ENCODE assay signal across 10 mouse cellular contexts in genomic region chr7:37213751-37214181, GRCm38 (mm10).
DNase-seq lines count a peak whose midpoint lies in the region; ATAC-seq and TF ChIP-seq lines count a peak whose summit lies in the region.
"Had no signal": no experiment of that assay in that cellular context is flagged by ENCODE, and none has a peak within 500 bp of the region (broad histone marks: within the 10 kb centered on the region; RNA-seq: fewer than 3 reads in every experiment).

No protein-coding gene starts in this region.

- no peaks in the 10 kb centered on the region for H3K27me3 ChIP-seq in heart, postnatal 0 days (ENCODE audit: control insufficient read depth, insufficient read depth, low read length)
- no peaks in the 10 kb centered on the region for H3K27me3 ChIP-seq in embryonic facial prominence, embryonic 15.5 days
- H3K27me3 ChIP-seq in liver, postnatal 0 days (ENCODE audit: insufficient read depth, low read length) = no peaks in the 10 kb centered on the region

- no peaks in the 10 kb centered on the region for H3K36me3 ChIP-seq in heart, postnatal 0 days (replicated peaks; ENCODE audit: control insufficient read depth, insufficient read depth, low read length)
- H3K36me3 ChIP-seq in embryonic facial prominence, embryonic 15.5 days = no peaks in the 10 kb centered on the region
- no peaks in the 10 kb centered on the region for H3K36me3 ChIP-seq in liver, postnatal 0 days (replicated peaks; ENCODE audit: insufficient read depth, low read length)

- no peak for ATAC-seq in heart, postnatal 0 days (ENCODE audit: insufficient read depth, low read depth)
- ATAC-seq in embryonic facial prominence, embryonic 15.5 days (ENCODE audit: insufficient number of reproducible peaks, low FRiP score, low TSS enrichment, low read depth) = no peak
- peak; percentile 92 for ATAC-seq in liver, postnatal 0 days
- no peak for ATAC-seq in inflammation-experienced regulatory T-cells, adult 6 months

- H3K4me2 ChIP-seq in heart, postnatal 0 days (ENCODE audit: low read depth, low read length) = peak overlapping the region; percentile 22; the same call in 1 of the 2 replicates
- H3K4me2 ChIP-seq in embryonic facial prominence, embryonic 15.5 days (replicated peaks) = peak overlapping the region; percentile 24; the same call in 1 of the 2 replicates
- H3K4me2 ChIP-seq in liver, postnatal 0 days (ENCODE audit: low read depth, low read length) = no peak overlapping the region; the same call in 1 of the 2 replicates

- no peak overlapping the region for H3K9ac ChIP-seq in heart, postnatal 0 days (replicated peaks; ENCODE audit: low read depth, low read length)
- H3K9ac ChIP-seq in embryonic facial prominence, embryonic 15.5 days = no peak overlapping the region
- H3K9ac ChIP-seq in liver, postnatal 0 days (replicated peaks) = no peak overlapping the region

- no peaks in the 10 kb centered on the region for H3K4me1 ChIP-seq in heart, postnatal 0 days (ENCODE audit: control insufficient read depth, insufficient read depth)
- H3K4me1 ChIP-seq in embryonic facial prominence, embryonic 15.5 days = peaks cover 10% of the 10 kb centered on the region; the same call in 1 of the 2 replicates
- peaks cover 14% of the 10 kb centered on the region; the same call in 1 of the 2 replicates for H3K4me1 ChIP-seq in liver, postnatal 0 days (ENCODE audit: insufficient read depth)

- no peak for TF ChIP-seq EP300 in heart, postnatal 0 days (IDR thresholded peaks at IDR 0.05; ENCODE audit: low read depth)
- no peak for TF ChIP-seq EP300 in liver, postnatal 0 days (IDR thresholded peaks at IDR 0.05; ENCODE audit: low read depth)

- no peak for TF ChIP-seq CTCF in heart, postnatal 0 days (IDR thresholded peaks at IDR 0.05; ENCODE audit: low read depth)
- TF ChIP-seq CTCF in liver, postnatal 0 days (IDR thresholded peaks at IDR 0.05; ENCODE audit: low read depth) = no peak

- H3K4me3 ChIP-seq in heart, postnatal 0 days (ENCODE audit: low read depth, low read length) = no peak overlapping the region
- H3K4me3 ChIP-seq in embryonic facial prominence, embryonic 15.5 days (replicated peaks) = no peak overlapping the region
- no peak overlapping the region for H3K4me3 ChIP-seq in liver, postnatal 0 days (ENCODE audit: low read depth, low read length)

- intact Hi-C loops in heart, postnatal 36 days (cut with DNase I) = no loop called here
- intact Hi-C loops in left cerebral cortex, postnatal 25 days (cut with DNase I) = no loop called here

- no peak overlapping the region for H3K27ac ChIP-seq in heart, postnatal 0 days (ENCODE audit: low read depth)
- no peak overlapping the region for H3K27ac ChIP-seq in embryonic facial prominence, embryonic 15.5 days (replicated peaks)
- peak overlapping the region; percentile 86 for H3K27ac ChIP-seq in liver, postnatal 0 days (ENCODE audit: low read depth)

- WGBS in heart, postnatal 0 days = 24% methylated on average over 3 of the region's 3 CpGs
- 28% methylated on average over 3 of the region's 3 CpGs for WGBS in embryonic facial prominence, embryonic 15.5 days
- 20% methylated on average over 3 of the region's 3 CpGs for WGBS in liver, postnatal 0 days (ENCODE audit: insufficient replicate concordance)

- no peak for DNase-seq in heart, postnatal 0 days (ENCODE audit: low spot score)
- no peak for DNase-seq in heart, postnatal 36 days
- DNase-seq in embryo, embryonic 10 days (ENCODE audit: low spot score) = peak; percentile 53
- DNase-seq in liver, postnatal 0 days = peak; percentile 40
- no peak for DNase-seq in left cerebral cortex, postnatal 25 days (ENCODE audit: low spot score in 2 of 2)
- no peak for DNase-seq in cerebellum, adult 9-11 months
- DNase-seq: adrenal gland, postnatal 25 days; layer of hippocampus, postnatal 36 days had no signal

- no peaks in the 10 kb centered on the region for H3K9me3 ChIP-seq in heart, postnatal 0 days (replicated peaks; ENCODE audit: control insufficient read depth, low read length)
- no peaks in the 10 kb centered on the region for H3K9me3 ChIP-seq in embryonic facial prominence, embryonic 15.5 days (replicated peaks)
- 0 out of 2 replicates have a peak, but pooled peaks cover 2% of the 10 kb centered on the region for H3K9me3 ChIP-seq in liver, postnatal 0 days (ENCODE audit: low read length)

Comparison
In these comparisons a context has a peak if more than half of its experiments do, and no peak if none do; other contexts are left out.
1. DNase-seq: peak in embryo, embryonic 10 days (single experiment) and liver, postnatal 0 days (single experiment); none in heart, postnatal 0 days (single experiment), heart, postnatal 36 days (0 of 2), left cerebral cortex, postnatal 25 days (0 of 2) and cerebellum, adult 9-11 months (single experiment).